Mouse (Mus musculus) heart, postnatal 25 days (tissue): Measurements from ENCODE around the gene Bcas1. TPM values are rescaled to one million over a fixed set of nuclear protein-coding genes. Genes with fewer than 3 reads are reported as not detected.

Experiments
- DNase-seq: peaks from one replicate; pipeline ENCODE4 v3.0.0; 2022; ENCODE audit warnings: low spot score
- intact Hi-C: fragments of 180-260 bp; cut with DNase I; formaldehyde crosslinking; loops from one replicate; pipeline ENCODE4 v1.15.1; 2025
- total RNA-seq, 2 experiments: library from RNA; stranded (reverse); gene quantifications; 2 replicates each; pipeline ENCODE4 v1.2.3; 2021

Gene Bcas1
- total RNA-seq, 2 experiments from 2014 or later, result 0.11 to 0.23 TPM

GRCm38 (mm10) chr2:170424131-170424530 is 3.5 kb downstream of the Bcas1 start:
- no peak for DNase-seq
- intact Hi-C loops, result no loop called here

GRCm38 (mm10) chr2:170421924-170422323 is 5.7 kb downstream of the Bcas1 start:
- DNase-seq, result no peak
- intact Hi-C loops, result no loop called here

- intact Hi-C loops, result no loop called here
- no peak for DNase-seq
These were observed 8.9 kb downstream of the Bcas1 start for GRCm38 (mm10) chr2:170418748-170419147.

- DNase-seq, result no peak
- intact Hi-C loops, result no loop called here
These were observed 16.0 kb downstream of the Bcas1 start for GRCm38 (mm10) chr2:170411490-170412168.

- intact Hi-C loops, result no loop called here
- no peak for DNase-seq
These were observed 16.8 kb downstream of the Bcas1 start for GRCm38 (mm10) chr2:170410677-170411489.

GRCm38 (mm10) chr2:170406438-170406837 is 21.2 kb downstream of the Bcas1 start:
- intact Hi-C loops, result no loop called here
- no peak for DNase-seq

- no peak for DNase-seq
- intact Hi-C loops, result loop anchor here (5.0 kb wide), 1 partner anchor 288 kb away; no protein-coding TSS in a partner anchor
These were observed 22.7 kb downstream of the Bcas1 start for GRCm38 (mm10) chr2:170404781-170405573.

GRCm38 (mm10) chr2:170403666-170404385 is 23.8 kb downstream of the Bcas1 start:
- intact Hi-C loops, result loop anchor here (5.0 kb wide), 1 partner anchor 287 kb away; no protein-coding TSS in a partner anchor

GRCm38 (mm10) chr2:170401211-170401799 is 26.3 kb downstream of the Bcas1 start:
- intact Hi-C loops, result loop anchor here (1.0 to 5.0 kb wide), 2 partner anchors 46 to 284 kb away; no protein-coding TSS in a partner anchor
- DNase-seq, result peak; percentile 41

More at GRCm38 (mm10) chr2:170403666-170404385, 23.8 kb downstream of the Bcas1 start:
- no peak for DNase-seq

- intact Hi-C loops, result loop anchor here (1.0 to 5.0 kb wide), 2 partner anchors 45 to 283 kb away; no protein-coding TSS in a partner anchor
- no peak for DNase-seq
These were observed 27.0 kb downstream of the Bcas1 start for GRCm38 (mm10) chr2:170400666-170401065.

GRCm38 (mm10) chr2:170391994-170392393 is 35.7 kb downstream of the Bcas1 start:
- no peak for DNase-seq
- intact Hi-C loops, result no loop called here

GRCm38 (mm10) chr2:170388320-170388719 is 39.3 kb downstream of the Bcas1 start:
- intact Hi-C loops, result no loop called here
- no peak for DNase-seq

- DNase-seq, result no peak
These were observed 42.1 kb downstream of the Bcas1 start for GRCm38 (mm10) chr2:170385556-170385955.

GRCm38 (mm10) chr2:170384770-170385169 is 42.9 kb downstream of the Bcas1 start:
- DNase-seq, result no peak
- intact Hi-C loops, result no loop called here

More at GRCm38 (mm10) chr2:170385556-170385955, 42.1 kb downstream of the Bcas1 start:
- intact Hi-C loops, result no loop called here

- intact Hi-C loops, result no loop called here
These were observed 54.3 kb downstream of the Bcas1 start for GRCm38 (mm10) chr2:170373391-170373790.

GRCm38 (mm10) chr2:170365676-170366075 is 62.0 kb downstream of the Bcas1 start:
- intact Hi-C loops, result no loop called here
- DNase-seq, result no peak

More at GRCm38 (mm10) chr2:170373391-170373790, 54.3 kb downstream of the Bcas1 start:
- DNase-seq, result no peak

GRCm38 (mm10) chr2:170365271-170365670 is 62.4 kb downstream of the Bcas1 start:
- no peak for DNase-seq
- intact Hi-C loops, result no loop called here

GRCm38 (mm10) chr2:170356667-170357374 is 70.8 kb downstream of the Bcas1 start:
- no peak for DNase-seq
- intact Hi-C loops, result no loop called here
